Mouse (Mus musculus) E14TG2a.4 (cell line): ENCODE results near the gene Myo1e.

Source experiments
- CTCF ChIP-seq: conservative IDR thresholded peaks from 2 replicates; pipeline ENCODE4 v1.5.1; 2014; ENCODE audit warnings: low read length
- NANOG ChIP-seq: IDR thresholded peaks from 2 replicates; pipeline ENCODE4 v1.6.1; 2014; ENCODE audit warnings: borderline replicate concordance, low read length, mixed read lengths

- TF ChIP-seq CTCF, result no peak
- no peak for TF ChIP-seq NANOG
Observed at GRCm38 (mm10) chr9:70207981-70208521, 901 bp downstream of the Myo1e start.
